Mouse (Mus musculus) liver, embryonic 14.5 days (tissue): Measurements from ENCODE around the gene Zranb2.

ENCODE experiments used
- CTCF ChIP-seq: IDR thresholded peaks from 2 replicates; pipeline ENCODE4 v1.5.1; 2016; ENCODE audit warnings: antibody characterized with exemption, low read depth, control low read depth
- EP300 ChIP-seq: IDR thresholded peaks from 2 replicates; pipeline ENCODE4 v1.6.1; 2016; ENCODE audit warnings: antibody characterized with exemption, low read depth

DNA sequence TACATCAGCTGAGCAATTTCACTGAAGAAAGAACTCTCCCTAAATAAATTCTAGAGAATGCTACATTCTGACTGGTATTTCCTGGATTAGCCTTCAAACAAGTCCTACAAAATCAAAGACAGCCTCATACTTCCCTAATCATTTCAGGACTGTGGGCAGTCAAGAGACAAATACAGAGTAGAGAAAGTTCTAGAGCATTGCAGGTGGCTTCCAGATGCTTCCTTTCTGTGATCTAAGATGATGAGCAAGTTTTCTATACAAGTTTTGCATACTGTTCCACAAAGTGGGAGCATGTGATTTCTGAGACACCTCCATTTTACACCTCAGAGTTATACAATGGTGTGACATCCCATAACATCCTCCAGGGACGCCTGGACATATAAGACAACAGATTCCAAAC lies 10.1 kb upstream of the Zranb2 start:
- TF ChIP-seq EP300 (no peak), CTCF (no peak)
